Mouse (Mus musculus) hindbrain, embryonic 14.5 days (tissue): ENCODE measurements around the gene Fosb. TPM values are rescaled to one million over a fixed set of nuclear protein-coding genes. Genes with fewer than 3 reads are reported as not detected.
A peak's percentile ranks its signal among the peaks of the same experiment; 100 is the strongest.

Experiments used
- ATAC-seq: fragments of 200-750 bp; cut with Nextera tagmentation; 2 replicates; pipeline ENCODE4 v1.8.0; 2017; ENCODE audit warnings: moderate number of reproducible peaks, mild to moderate bottlenecking, moderate TSS enrichment, moderate library complexity; ENCODE audit not compliant: low FRiP score
- DNase-seq: peaks from one replicate; pipeline ENCODE4 v3.0.0-alpha.2; 2015; ENCODE audit warnings: low spot score
- H3K27ac ChIP-seq: fragments of 300-500 bp; sonication (generic); 2 replicates; pipeline ENCODE4 v1.5.1; 2014; ENCODE audit warnings: mild to moderate bottlenecking, moderate library complexity
- H3K27me3 ChIP-seq: fragments of 300-500 bp; sonication (generic); 2 replicates; pipeline ENCODE4 v1.6.1; 2014; ENCODE audit warnings: mild to moderate bottlenecking, low read length, mixed read lengths; ENCODE audit not compliant: control insufficient read depth, insufficient read depth
- H3K36me3 ChIP-seq: fragments of 300-500 bp; sonication (generic); replicated peaks from 2 replicates; pipeline ENCODE4 v1.6.1; 2014; ENCODE audit not compliant: control insufficient read depth, insufficient read depth
- H3K4me1 ChIP-seq: fragments of 300-500 bp; sonication (generic); replicated peaks from 2 replicates; pipeline ENCODE4 v1.6.1; 2014; ENCODE audit warnings: antibody characterized with exemption, low read length, mixed read lengths; ENCODE audit not compliant: control insufficient read depth, insufficient read depth
- H3K4me2 ChIP-seq: fragments of 300-500 bp; sonication (generic); replicated peaks from 2 replicates; pipeline ENCODE4 v1.6.1; 2014; ENCODE audit warnings: mild to moderate bottlenecking, moderate library complexity
- H3K4me3 ChIP-seq: fragments of 300-500 bp; sonication (generic); replicated peaks from 2 replicates; pipeline ENCODE4 v1.5.1; 2014; ENCODE audit warnings: mild to moderate bottlenecking, low read length
- H3K9ac ChIP-seq: fragments of 300-500 bp; sonication (generic); 2 replicates; pipeline ENCODE4 v1.6.1; 2014
- H3K9me3 ChIP-seq: fragments of 300-500 bp; sonication (generic); 2 replicates; pipeline ENCODE4 v1.6.1; 2016; ENCODE audit warnings: low read length; ENCODE audit not compliant: control insufficient read depth
- WGBS: fragments of 180-500 bp; shearing (Covaris S2); extraction: QIAGEN DNeasy Blood & Tissue Kit; methylation state at CpG from one replicate; pipeline ENCODE4 v1.1.7; 2014; 5-methylcytosine and 5-hydroxymethylcytosine counted together
- polyA plus RNA-seq: library from polyadenylated mRNA; unstranded; fragments of >200 nt; fragmentation: Nextera tagmentation; extraction: Ambion mirVana; gene quantifications from 2 replicates; pipeline ENCODE4 v1.2.1, GENCODE M21; 2014

Fosb gene
- polyA plus RNA-seq, 1 experiment from 2014 or later: 0.12 TPM

- Histone ChIP-seq H3K9ac (no peak overlapping the region), H3K9me3 (no peaks in the 10 kb centered on the region), H3K36me3 (no peaks in the 10 kb centered on the region), H3K27me3 (no peaks in the 10 kb centered on the region), H3K27ac (no peak overlapping the region), H3K4me3 (no peak overlapping the region), H3K4me1 (peaks cover 18% of the 10 kb centered on the region), H3K4me2 (no peak overlapping the region)
- WGBS: 60% methylated on average over 9 of the region's 9 CpGs
- no peak for ATAC-seq
- DNase-seq: no peak
These were observed 12.6 kb upstream of the Fosb start for GRCm38 (mm10) chr7:19322489-19322888.

GRCm38 (mm10) chr7:19321464-19321863 lies 11.6 kb upstream of the Fosb start:
- H3K9ac ChIP-seq: no peak overlapping the region
- H3K9me3 ChIP-seq: no peaks in the 10 kb centered on the region
- no peaks in the 10 kb centered on the region for H3K36me3 ChIP-seq
- H3K4me1 ChIP-seq: peaks cover 10% of the 10 kb centered on the region
- no peak for DNase-seq
- no peak overlapping the region for H3K4me2 ChIP-seq
- H3K4me3 ChIP-seq: no peak overlapping the region
- H3K27ac ChIP-seq: no peak overlapping the region
- 63% methylated on average over 5 of the region's 5 CpGs for WGBS
- H3K27me3 ChIP-seq: no peaks in the 10 kb centered on the region
- ATAC-seq: no peak

- WGBS: 46% methylated on average over 7 of the region's 7 CpGs
- Histone ChIP-seq H3K9me3 (no peaks in the 10 kb centered on the region), H3K9ac (0 out of 2 replicates have a peak overlapping the region, but pooled peaks have one; percentile 63), H3K4me2 (peak overlapping the region; percentile 89), H3K4me1 (peaks cover 10% of the 10 kb centered on the region), H3K27me3 (no peaks in the 10 kb centered on the region), H3K27ac (no peak overlapping the region), H3K4me3 (peak overlapping the region; percentile 45; the same call in 1 of the 2 replicates), H3K36me3 (no peaks in the 10 kb centered on the region)
- DNase-seq: no peak
- no peak for ATAC-seq
These were observed 10.8 kb upstream of the Fosb start for GRCm38 (mm10) chr7:19320637-19321036.

GRCm38 (mm10) chr7:19319906-19320305 lies 10.1 kb upstream of the Fosb start:
- peak overlapping the region; percentile 63 for H3K9ac ChIP-seq
- under 1% methylated on average over 41 of the region's 41 CpGs for WGBS
- no peaks in the 10 kb centered on the region for H3K36me3 ChIP-seq
- ATAC-seq (peak; percentile 92), DNase-seq (peak; percentile 99)
- no peaks in the 10 kb centered on the region for H3K9me3 ChIP-seq
- H3K4me3 ChIP-seq: peak overlapping the region; percentile 45
- no peak overlapping the region for H3K27ac ChIP-seq
- H3K4me2 ChIP-seq: peak overlapping the region; percentile 89
- no peaks in the 10 kb centered on the region for H3K27me3 ChIP-seq
- peaks cover 10% of the 10 kb centered on the region for H3K4me1 ChIP-seq

GRCm38 (mm10) chr7:19319458-19319857 lies 9.6 kb upstream of the Fosb start:
- WGBS: 21% methylated on average over 9 of the region's 9 CpGs
- Histone ChIP-seq H3K4me3 (peak overlapping the region; percentile 45), H3K9ac (peak overlapping the region; percentile 63), H3K27me3 (no peaks in the 10 kb centered on the region), H3K4me2 (peak overlapping the region; percentile 89), H3K27ac (no peak overlapping the region), H3K4me1 (peaks cover 10% of the 10 kb centered on the region), H3K36me3 (no peaks in the 10 kb centered on the region), H3K9me3 (no peaks in the 10 kb centered on the region)
- DNase-seq (peak; percentile 29), ATAC-seq (peak; percentile 66)

GRCm38 (mm10) chr7:19318676-19319075 lies 8.8 kb upstream of the Fosb start:
- no peaks in the 10 kb centered on the region for H3K27me3 ChIP-seq
- H3K4me1 ChIP-seq: peaks cover 10% of the 10 kb centered on the region
- DNase-seq (no peak), ATAC-seq (no peak)
- WGBS: 82% methylated on average over 7 of the region's 7 CpGs
- no peaks in the 10 kb centered on the region for H3K9me3 ChIP-seq
- H3K27ac ChIP-seq: no peak overlapping the region
- no peak overlapping the region for H3K9ac ChIP-seq
- no peaks in the 10 kb centered on the region for H3K36me3 ChIP-seq
- no peak overlapping the region for H3K4me3 ChIP-seq
- no peak overlapping the region for H3K4me2 ChIP-seq

GRCm38 (mm10) chr7:19318201-19318600 lies 8.3 kb upstream of the Fosb start:
- Histone ChIP-seq H3K4me2 (no peak overlapping the region), H3K27me3 (no peaks in the 10 kb centered on the region), H3K4me1 (peaks cover 10% of the 10 kb centered on the region), H3K4me3 (no peak overlapping the region), H3K9me3 (no peaks in the 10 kb centered on the region), H3K27ac (no peak overlapping the region), H3K36me3 (no peaks in the 10 kb centered on the region), H3K9ac (no peak overlapping the region)
- DNase-seq (no peak), ATAC-seq (no peak)
- WGBS: 82% methylated on average over 2 of the region's 2 CpGs

- Histone ChIP-seq H3K27ac (no peak overlapping the region), H3K9me3 (no peaks in the 10 kb centered on the region), H3K4me1 (peaks cover 10% of the 10 kb centered on the region), H3K9ac (no peak overlapping the region), H3K4me3 (no peak overlapping the region), H3K27me3 (no peaks in the 10 kb centered on the region), H3K4me2 (no peak overlapping the region), H3K36me3 (no peaks in the 10 kb centered on the region)
- ATAC-seq: no peak
- DNase-seq: no peak
- 36% methylated on average over 14 of the region's 14 CpGs for WGBS
These were observed 6.8 kb upstream of the Fosb start for GRCm38 (mm10) chr7:19316451-19317161.

GRCm38 (mm10) chr7:19314033-19314432 lies 4.2 kb upstream of the Fosb start:
- no peak overlapping the region for H3K27ac ChIP-seq
- no peaks in the 10 kb centered on the region for H3K9me3 ChIP-seq
- ATAC-seq (no peak), DNase-seq (no peak)
- WGBS: 54% methylated on average over 5 of the region's 5 CpGs
- H3K9ac ChIP-seq: no peak overlapping the region
- peaks cover 6% of the 10 kb centered on the region for H3K4me1 ChIP-seq
- no peaks in the 10 kb centered on the region for H3K27me3 ChIP-seq
- no peak overlapping the region for H3K4me3 ChIP-seq
- no peaks in the 10 kb centered on the region for H3K36me3 ChIP-seq
- H3K4me2 ChIP-seq: no peak overlapping the region
